Mouse (Mus musculus) thymus, postnatal 14 days (tissue): ENCODE data around the gene Gpx4.

Source experiments
- DNase-seq: peaks from one replicate; pipeline ENCODE4 v3.0.0; 2021

Gpx4 gene

GRCm38 (mm10) chr10:80074813-80075601 is 28.0 kb downstream of the Gpx4 start:
- peak; percentile 84 for DNase-seq

- DNase-seq, result no peak
Observed at GRCm38 (mm10) chr10:80075924-80076323, 29.0 kb downstream of the Gpx4 start.

- DNase-seq, result no peak
Observed at GRCm38 (mm10) chr10:80076386-80076785, 29.4 kb downstream of the Gpx4 start.

GRCm38 (mm10) chr10:80077312-80077711 is 30.3 kb downstream of the Gpx4 start:
- no peak for DNase-seq

- no peak for DNase-seq
Observed at GRCm38 (mm10) chr10:80078366-80078765, 31.4 kb downstream of the Gpx4 start.

- no peak for DNase-seq
Observed at GRCm38 (mm10) chr10:80080396-80081070, 33.6 kb downstream of the Gpx4 start.

GRCm38 (mm10) chr10:80081075-80081474 is 34.1 kb downstream of the Gpx4 start:
- no peak for DNase-seq

GRCm38 (mm10) chr10:80084817-80085487 is 38.0 kb downstream of the Gpx4 start:
- no peak for DNase-seq

GRCm38 (mm10) chr10:80086847-80087246 is 39.9 kb downstream of the Gpx4 start:
- no peak for DNase-seq

GRCm38 (mm10) chr10:80087483-80087882 is 40.5 kb downstream of the Gpx4 start:
- DNase-seq, result no peak

GRCm38 (mm10) chr10:80089146-80089545 is 42.2 kb downstream of the Gpx4 start:
- DNase-seq, result no peak

- DNase-seq, result no peak
Observed at GRCm38 (mm10) chr10:80091527-80091926, 44.6 kb downstream of the Gpx4 start.

- no peak for DNase-seq
Observed at GRCm38 (mm10) chr10:80092690-80093089, 45.7 kb downstream of the Gpx4 start.

- DNase-seq, result no peak
Observed at GRCm38 (mm10) chr10:80094085-80094484, 47.1 kb downstream of the Gpx4 start.

GRCm38 (mm10) chr10:80094684-80095083 is 47.7 kb downstream of the Gpx4 start:
- no peak for DNase-seq

- no peak for DNase-seq
Observed at GRCm38 (mm10) chr10:80095547-80095946, 48.6 kb downstream of the Gpx4 start.

GRCm38 (mm10) chr10:80097275-80097674 is 50.3 kb downstream of the Gpx4 start:
- no peak for DNase-seq

GRCm38 (mm10) chr10:80098630-80099029 is 51.7 kb downstream of the Gpx4 start:
- DNase-seq, result no peak

GRCm38 (mm10) chr10:80100982-80101381 is 54.0 kb downstream of the Gpx4 start:
- no peak for DNase-seq

GRCm38 (mm10) chr10:80102216-80102915 is 55.4 kb downstream of the Gpx4 start:
- peak; percentile 93 for DNase-seq

GRCm38 (mm10) chr10:80103032-80103431 is 56.1 kb downstream of the Gpx4 start:
- no peak for DNase-seq

GRCm38 (mm10) chr10:80104181-80104580 is 57.2 kb downstream of the Gpx4 start:
- no peak for DNase-seq

- DNase-seq, result no peak
Observed at GRCm38 (mm10) chr10:80105460-80105859, 58.5 kb downstream of the Gpx4 start, which contains the start of gene Sbno2. Gene Sbno2 (minus strand): TSS chr10:80105571.
